8 mouse cellular contexts compared by ENCODE assay signal in genomic region chr6:124993876-124994275, GRCm38 (mm10). TPM values are rescaled to one million over a fixed set of nuclear protein-coding genes. Genes with fewer than 3 reads are reported as not detected.
DNase-seq lines count a peak whose midpoint lies in the region; ATAC-seq and TF ChIP-seq lines count a peak whose summit lies in the region.

No protein-coding gene starts in this region.

- TF ChIP-seq CTCF in heart, postnatal 0 days (IDR thresholded peaks at IDR 0.05; ENCODE audit: low read depth) = peak; percentile 24; the same call in 1 of the 2 replicates
- TF ChIP-seq CTCF in heart, adult 2 months (IDR thresholded peaks at IDR 0.05) = no peak

- DNase-seq in heart, postnatal 0 days (ENCODE audit: low spot score) = no peak
- DNase-seq in heart, adult 2 months = no peak
- peak; percentile 67 for DNase-seq in NIH3T3 (ENCODE audit: low read depth)
- no peak for DNase-seq in midbrain, embryonic 11.5 days (ENCODE audit: low spot score, missing footprints)
- no peak for DNase-seq in cerebellum, postnatal 25 days
- no peak for DNase-seq in gastrocnemius, postnatal 25 days
- no peak for DNase-seq in left cerebral cortex, adult 11 months (ENCODE audit: low spot score)

- TF ChIP-seq POLR2A in heart, adult 2 months (IDR thresholded peaks at IDR 0.05; ENCODE audit: insufficient read depth, low read depth, low read length) = no peak

- H3K4me2 ChIP-seq in heart, postnatal 0 days (ENCODE audit: low read depth, low read length) = no peak overlapping the region
- H3K4me2 ChIP-seq in embryonic facial prominence, embryonic 13.5 days = 0 out of 2 replicates have a peak overlapping the region, but pooled peaks have one; percentile 3
- H3K4me2 ChIP-seq in midbrain, embryonic 11.5 days = 0 out of 2 replicates have a peak overlapping the region, but pooled peaks have one; percentile 4

- H3K27ac ChIP-seq in heart, postnatal 0 days (ENCODE audit: low read depth) = no peak overlapping the region
- H3K27ac ChIP-seq in heart, adult 2 months = no peak overlapping the region
- H3K27ac ChIP-seq in embryonic facial prominence, embryonic 13.5 days = no peak overlapping the region
- no peak overlapping the region for H3K27ac ChIP-seq in midbrain, embryonic 11.5 days (ENCODE audit: low read depth, low read length)

- peaks cover 54% of the 10 kb centered on the region for H3K27me3 ChIP-seq in heart, postnatal 0 days (ENCODE audit: control insufficient read depth, insufficient read depth, low read length)
- peaks cover 13% of the 10 kb centered on the region for H3K27me3 ChIP-seq in heart, adult 2 months (ENCODE audit: control insufficient read depth, insufficient read depth, low read length)
- H3K27me3 ChIP-seq in embryonic facial prominence, embryonic 13.5 days = peaks cover 75% of the 10 kb centered on the region
- H3K27me3 ChIP-seq in midbrain, embryonic 11.5 days (ENCODE audit: control insufficient read depth, insufficient read depth, low read length) = peaks cover 43% of the 10 kb centered on the region

- ATAC-seq in heart, postnatal 0 days (ENCODE audit: insufficient read depth, low read depth) = peak; percentile 49; the same call in 1 of the 2 replicates
- ATAC-seq in embryonic facial prominence, embryonic 13.5 days (ENCODE audit: insufficient number of reproducible peaks, insufficient read depth, low FRiP score, low TSS enrichment, low read depth) = no peak
- peak; percentile 45; the same call in 1 of the 2 replicates for ATAC-seq in midbrain, embryonic 11.5 days (ENCODE audit: low FRiP score)

- no peak overlapping the region for H3K4me3 ChIP-seq in heart, postnatal 0 days (ENCODE audit: low read depth, low read length)
- H3K4me3 ChIP-seq in heart, adult 2 months = no peak overlapping the region
- no peak overlapping the region for H3K4me3 ChIP-seq in embryonic facial prominence, embryonic 13.5 days
- no peak overlapping the region for H3K4me3 ChIP-seq in midbrain, embryonic 11.5 days (ENCODE audit: low read depth, low read length)

- 0 out of 2 replicates have a peak, but pooled peaks cover 6% of the 10 kb centered on the region for H3K9me3 ChIP-seq in heart, postnatal 0 days (replicated peaks; ENCODE audit: control insufficient read depth, low read length)
- H3K9me3 ChIP-seq in embryonic facial prominence, embryonic 13.5 days = no peaks in the 10 kb centered on the region
- 0 out of 2 replicates have a peak, but pooled peaks cover 3% of the 10 kb centered on the region for H3K9me3 ChIP-seq in midbrain, embryonic 11.5 days (ENCODE audit: control insufficient read depth, low read length)

- TF ChIP-seq EP300 in heart, postnatal 0 days (IDR thresholded peaks at IDR 0.05; ENCODE audit: low read depth) = no peak
- TF ChIP-seq EP300 in heart, adult 2 months (IDR thresholded peaks at IDR 0.05; ENCODE audit: insufficient read depth, low read depth, low read length) = no peak

- no peaks in the 10 kb centered on the region for H3K79me2 ChIP-seq in heart, adult 2 months (replicated peaks; ENCODE audit: control insufficient read depth, insufficient read depth, low read length)

- intact Hi-C loops in heart, adult 2 months (cut with DNase I) = no loop called here

- WGBS in heart, postnatal 0 days = 18% methylated on average over 11 of the region's 11 CpGs
- WGBS in heart, adult 2 months = 16% methylated on average over 11 of the region's 11 CpGs
- 13% methylated on average over 11 of the region's 11 CpGs for WGBS in embryonic facial prominence, embryonic 13.5 days
- WGBS in midbrain, embryonic 11.5 days = 12% methylated on average over 11 of the region's 11 CpGs

- H3K9ac ChIP-seq in heart, postnatal 0 days (replicated peaks; ENCODE audit: low read depth, low read length) = no peak overlapping the region
- no peak overlapping the region for H3K9ac ChIP-seq in heart, adult 2 months (ENCODE audit: low read depth, low read length)
- H3K9ac ChIP-seq in embryonic facial prominence, embryonic 13.5 days = peak overlapping the region; percentile 54; the same call in 1 of the 2 replicates
- peak overlapping the region; percentile 34; the same call in 1 of the 2 replicates for H3K9ac ChIP-seq in midbrain, embryonic 11.5 days (ENCODE audit: low read length)

- peaks cover 6% of the 10 kb centered on the region; the same call in 1 of the 2 replicates for H3K4me1 ChIP-seq in heart, postnatal 0 days (ENCODE audit: control insufficient read depth, insufficient read depth)
- peaks cover 4% of the 10 kb centered on the region for H3K4me1 ChIP-seq in heart, adult 2 months (ENCODE audit: control insufficient read depth, insufficient read depth, low read length)
- H3K4me1 ChIP-seq in embryonic facial prominence, embryonic 13.5 days = peaks cover 26% of the 10 kb centered on the region
- no peaks in the 10 kb centered on the region; the same call in 1 of the 2 replicates for H3K4me1 ChIP-seq in midbrain, embryonic 11.5 days (ENCODE audit: control insufficient read depth, insufficient read depth, low read length)

- H3K36me3 ChIP-seq in heart, postnatal 0 days (replicated peaks; ENCODE audit: control insufficient read depth, insufficient read depth, low read length) = no peaks in the 10 kb centered on the region
- no peaks in the 10 kb centered on the region for H3K36me3 ChIP-seq in heart, adult 2 months (ENCODE audit: control insufficient read depth, insufficient read depth, low read length)
- H3K36me3 ChIP-seq in embryonic facial prominence, embryonic 13.5 days = no peaks in the 10 kb centered on the region
- H3K36me3 ChIP-seq in midbrain, embryonic 11.5 days (ENCODE audit: control insufficient read depth, insufficient read depth, low read length) = no peaks in the 10 kb centered on the region

RNA-seq across cellular contexts. Expression of gene Pianp, which starts 2.6 kb away (rescaled TPM):
- not detected in 2 replicates for total RNA-seq in heart, postnatal 0 days (2014; rRNA removed; ENCODE audit: low replicate concordance)
- polyA plus RNA-seq in heart, postnatal 0 days (2015; fragmentation: Nextera tagmentation; extraction: Ambion mirVana) = 0.37 TPM in 2 replicates
- total RNA-seq in heart, adult 2 months (2021) = under 1 TPM; 0.43 to 0.50 TPM
- polyA plus RNA-seq in heart, adult 2 months (2012; rRNA removed) = 1.7 and 2.0 TPM in 2 replicates
- 10.0 TPM in 2 replicates for polyA plus RNA-seq in embryonic facial prominence, embryonic 13.5 days (2015; fragmentation: Nextera tagmentation; extraction: Ambion mirVana)
- 1.2 and 1.6 TPM in 2 replicates for polyA plus RNA-seq in midbrain, embryonic 11.5 days (2014; fragmentation: Nextera tagmentation; extraction: Ambion mirVana)
- not detected for total RNA-seq in gastrocnemius, postnatal 25 days (2021)

RNA-seq across cellular contexts. Expression of gene Zfp384, which starts 15.1 kb away (rescaled TPM):
- total RNA-seq in heart, postnatal 0 days (2014; rRNA removed; ENCODE audit: low replicate concordance) = 18.4 and 20.4 TPM in 2 replicates
- 5.4 and 5.5 TPM in 2 replicates for polyA plus RNA-seq in heart, postnatal 0 days (2015; fragmentation: Nextera tagmentation; extraction: Ambion mirVana)
- 10 to 100 TPM; 22.4 to 22.8 TPM for total RNA-seq in heart, adult 2 months (2021)
- 28.2 and 33.5 TPM in 2 replicates for polyA plus RNA-seq in heart, adult 2 months (2012; rRNA removed)
- 19.9 and 23.5 TPM in 2 replicates for polyA plus RNA-seq in embryonic facial prominence, embryonic 13.5 days (2015; fragmentation: Nextera tagmentation; extraction: Ambion mirVana)
- 9.3 and 9.9 TPM in 2 replicates for polyA plus RNA-seq in midbrain, embryonic 11.5 days (2014; fragmentation: Nextera tagmentation; extraction: Ambion mirVana)
- total RNA-seq in gastrocnemius, postnatal 25 days (2021) = 10 to 100 TPM; 18.5 to 19.3 TPM

RNA-seq across cellular contexts. Expression of gene Cops7a, which starts 28.5 kb away (rescaled TPM):
- 203 and 241 TPM in 2 replicates for total RNA-seq in heart, postnatal 0 days (2014; rRNA removed; ENCODE audit: low replicate concordance)
- polyA plus RNA-seq in heart, postnatal 0 days (2015; fragmentation: Nextera tagmentation; extraction: Ambion mirVana) = 130 and 134 TPM in 2 replicates
- 10 to 100 TPM; 83.2 to 99.8 TPM for total RNA-seq in heart, adult 2 months (2021)
- polyA plus RNA-seq in heart, adult 2 months (2012; rRNA removed) = 208 and 238 TPM in 2 replicates
- 124 and 138 TPM in 2 replicates for polyA plus RNA-seq in embryonic facial prominence, embryonic 13.5 days (2015; fragmentation: Nextera tagmentation; extraction: Ambion mirVana)
- polyA plus RNA-seq in midbrain, embryonic 11.5 days (2014; fragmentation: Nextera tagmentation; extraction: Ambion mirVana) = 105 and 112 TPM in 2 replicates
- 10 to 100 TPM; 96.2 to 99.0 TPM for total RNA-seq in gastrocnemius, postnatal 25 days (2021)

RNA-seq across cellular contexts. Expression of gene Ing4, which starts 45.7 kb away (rescaled TPM):
- total RNA-seq in heart, postnatal 0 days (2014; rRNA removed; ENCODE audit: low replicate concordance) = 41.9 and 48.7 TPM in 2 replicates
- polyA plus RNA-seq in heart, postnatal 0 days (2015; fragmentation: Nextera tagmentation; extraction: Ambion mirVana) = 54.1 and 59.1 TPM in 2 replicates
- 10 to 100 TPM; 26.1 to 27.1 TPM for total RNA-seq in heart, adult 2 months (2021)
- polyA plus RNA-seq in heart, adult 2 months (2012; rRNA removed) = 26.3 and 36.2 TPM in 2 replicates
- 164 and 187 TPM in 2 replicates for polyA plus RNA-seq in embryonic facial prominence, embryonic 13.5 days (2015; fragmentation: Nextera tagmentation; extraction: Ambion mirVana)
- polyA plus RNA-seq in midbrain, embryonic 11.5 days (2014; fragmentation: Nextera tagmentation; extraction: Ambion mirVana) = 139 and 146 TPM in 2 replicates
- total RNA-seq in gastrocnemius, postnatal 25 days (2021) = 10 to 100 TPM; 24.2 to 29.1 TPM

RNA-seq across cellular contexts. Expression of gene Acrbp, which starts 55.6 kb away (rescaled TPM):
- 2.6 and 6.0 TPM in 2 replicates for total RNA-seq in heart, postnatal 0 days (2014; rRNA removed; ENCODE audit: low replicate concordance)
- polyA plus RNA-seq in heart, postnatal 0 days (2015; fragmentation: Nextera tagmentation; extraction: Ambion mirVana) = 2.2 and 2.7 TPM in 2 replicates
- 1 to 10 TPM; 1.9 to 2.3 TPM for total RNA-seq in heart, adult 2 months (2021)
- 13.6 and 16.3 TPM in 2 replicates for polyA plus RNA-seq in heart, adult 2 months (2012; rRNA removed)
- polyA plus RNA-seq in embryonic facial prominence, embryonic 13.5 days (2015; fragmentation: Nextera tagmentation; extraction: Ambion mirVana) = 21.7 and 22.7 TPM in 2 replicates
- polyA plus RNA-seq in midbrain, embryonic 11.5 days (2014; fragmentation: Nextera tagmentation; extraction: Ambion mirVana) = 9.2 and 10.8 TPM in 2 replicates
- total RNA-seq in gastrocnemius, postnatal 25 days (2021) = 1 to 10 TPM; 1.1 to 1.9 TPM

Comparison
In these comparisons a context has a peak if more than half of its experiments do, and no peak if none do; other contexts are left out.
1. H3K9ac ChIP-seq: peak in embryonic facial prominence, embryonic 13.5 days (single experiment) and midbrain, embryonic 11.5 days (single experiment); none in heart, postnatal 0 days (single experiment) and heart, adult 2 months (single experiment).